Mouse (Mus musculus) erythroid progenitor cell, adult 5-6 weeks (primary cell): Measurements from ENCODE around the gene Znrf1. TPM values are rescaled to one million over a fixed set of nuclear protein-coding genes. Genes with fewer than 3 reads are reported as not detected.
A peak's percentile ranks its signal among the peaks of the same experiment; 100 is the strongest.

Source experiments
- ATAC-seq: replicated peaks from 2 replicates; pipeline ENCODE4 v1.8.0; 2016; ENCODE audit warnings: moderate number of reproducible peaks, mild to moderate bottlenecking, moderate TSS enrichment, inconsistent platforms; ENCODE audit not compliant: poor library complexity, low FRiP score, severe bottlenecking
- total RNA-seq, 2 experiments: library from RNA; stranded (forward) in 1 of 2; stranded (reverse) in 1 of 2; fragments of 150-400 nt in 1 of 2; fragments of 186-747, 209-891 nt in 1 of 2; gene quantifications; 2 replicates each; pipeline versions ENCODE4 v1.2.3 to v1.2.4; 2015 to 2017; ENCODE audit warnings: low replicate concordance in 2 of 2

Znrf1 gene
- total RNA-seq, 2 experiments from 2014 or later, result 4.8 to 19.7 TPM

DNA sequence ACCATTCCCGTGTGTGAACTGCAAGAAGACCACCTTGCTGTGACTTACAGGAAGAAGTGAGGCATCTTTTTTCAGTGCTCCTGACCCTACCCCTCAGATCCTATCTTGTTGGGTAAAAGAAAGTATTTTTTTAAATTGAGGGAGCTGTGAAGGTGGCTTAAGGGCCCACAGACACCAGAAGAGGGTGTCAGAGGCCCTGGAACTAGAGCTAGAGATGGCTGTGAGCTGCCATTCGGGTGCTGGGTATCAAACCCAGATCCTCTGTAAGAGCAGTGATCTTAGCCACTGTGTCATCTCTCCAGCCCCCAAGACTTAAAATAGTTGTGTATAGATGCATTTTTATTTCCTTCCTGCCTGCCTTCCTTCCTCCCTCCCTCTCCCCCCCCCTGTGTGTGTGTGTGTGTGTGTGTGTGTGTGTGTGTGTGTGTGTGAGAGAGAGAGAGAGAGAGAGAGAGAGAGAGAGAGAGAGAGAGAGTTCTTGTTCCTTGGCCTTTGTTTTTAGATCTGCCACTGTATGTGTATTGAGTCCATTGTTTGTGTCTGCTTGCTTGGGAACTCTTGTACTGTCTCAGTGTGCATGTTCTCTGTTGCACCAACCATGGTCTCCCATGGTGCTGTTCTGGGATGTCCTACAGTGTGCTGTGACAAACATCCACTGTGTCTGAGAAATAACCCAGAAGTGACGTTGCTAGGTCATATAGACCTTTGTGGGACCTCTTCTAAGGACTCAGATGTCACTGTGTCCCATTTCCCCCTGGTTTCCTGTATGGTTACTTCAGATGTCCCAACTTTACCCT, 58.3 kb downstream of the Znrf1 start:
- ATAC-seq, result no peak

DNA sequence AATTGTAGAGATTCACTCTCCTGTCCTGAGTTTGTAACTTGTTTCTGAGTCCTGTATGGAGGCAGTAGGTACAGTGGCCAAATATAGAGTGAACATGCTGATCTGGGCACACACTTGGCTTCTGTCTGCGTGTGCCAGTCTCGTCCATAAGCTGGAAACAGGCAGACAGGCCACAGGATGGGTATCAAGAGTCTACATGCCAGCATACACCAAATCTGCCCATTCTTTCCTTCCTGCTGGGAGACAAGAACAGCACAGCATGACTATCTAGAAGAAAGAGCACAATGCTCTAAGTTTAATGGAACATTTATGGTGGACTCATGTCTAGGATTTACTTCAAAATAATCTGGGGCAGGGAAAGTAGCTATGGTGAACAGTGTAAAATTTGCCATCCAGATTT, 59.1 kb downstream of the Znrf1 start:
- no peak for ATAC-seq

GRCm38 (mm10) chr8:111595712-111596484, 60.0 kb downstream of the Znrf1 start:
- ATAC-seq, result peak; percentile 60

GRCm38 (mm10) chr8:111596485-111596821, 60.6 kb downstream of the Znrf1 start:
- ATAC-seq, result no peak

- no peak for ATAC-seq
These were observed 61.4 kb downstream of the Znrf1 start for GRCm38 (mm10) chr8:111597310-111597709.

- ATAC-seq, result no peak
These were observed 64.0 kb downstream of the Znrf1 start for GRCm38 (mm10) chr8:111599707-111600444.

DNA sequence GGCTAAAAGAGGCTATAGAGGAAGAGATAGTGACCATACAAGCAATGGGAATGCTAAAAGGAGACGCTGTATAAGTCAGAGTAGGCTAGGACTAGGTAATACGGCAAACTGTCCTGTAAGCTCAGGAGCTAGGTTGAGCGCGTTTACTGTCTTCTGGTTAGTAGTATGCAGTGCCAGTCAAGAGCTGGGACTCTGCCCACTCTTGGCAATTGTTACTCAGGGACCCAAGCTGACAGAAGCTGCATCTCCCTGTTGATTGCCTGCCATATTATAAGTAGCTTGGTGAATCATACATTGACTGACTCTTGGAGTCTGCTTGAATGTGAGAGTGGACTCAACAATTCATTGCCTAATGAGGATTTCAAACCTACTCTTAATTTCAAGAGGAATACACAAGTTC, 66.2 kb downstream of the Znrf1 start:
- no peak for ATAC-seq

DNA sequence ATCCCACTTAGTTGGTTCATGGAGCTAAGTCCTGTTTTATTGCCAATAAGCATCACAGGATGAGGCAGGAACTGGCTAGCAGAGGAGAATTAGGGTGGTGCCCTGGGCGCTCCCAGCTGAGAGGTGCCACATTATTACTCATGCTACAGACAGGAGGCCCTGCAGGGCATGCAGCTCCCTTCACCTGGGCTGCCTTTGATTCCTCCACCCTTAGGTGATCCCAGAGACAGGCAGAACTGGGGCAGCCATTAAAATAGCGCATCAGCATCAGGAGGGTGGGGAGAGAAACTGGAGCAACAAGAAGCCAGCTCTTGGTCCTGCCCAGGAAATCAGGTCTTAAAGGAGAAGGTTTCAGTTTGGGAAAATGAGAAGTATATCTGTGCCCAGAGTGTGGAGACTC, 69.1 kb downstream of the Znrf1 start:
- no peak for ATAC-seq

DNA sequence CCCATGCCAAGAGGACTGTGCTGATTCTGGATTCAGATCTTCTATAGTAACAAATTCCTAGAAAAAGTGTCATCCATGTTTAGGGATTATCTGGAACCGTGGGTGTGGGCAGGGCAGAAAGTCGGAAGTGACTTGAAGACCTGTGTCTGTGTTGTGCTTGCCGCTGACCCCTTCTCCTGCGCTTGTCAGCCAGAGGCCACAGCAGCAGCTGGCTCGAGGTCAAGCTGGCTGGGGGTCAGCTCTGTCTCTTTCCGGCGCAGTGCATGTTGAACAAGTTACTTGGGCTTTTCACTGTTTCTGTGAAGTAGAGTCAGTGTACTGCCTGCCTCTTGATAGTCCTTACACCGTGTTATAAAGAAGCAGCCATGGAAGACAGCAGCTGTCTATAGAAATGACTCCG, 71.1 kb downstream of the Znrf1 start:
- no peak for ATAC-seq

GRCm38 (mm10) chr8:111607414-111607813, 71.5 kb downstream of the Znrf1 start:
- no peak for ATAC-seq

DNA sequence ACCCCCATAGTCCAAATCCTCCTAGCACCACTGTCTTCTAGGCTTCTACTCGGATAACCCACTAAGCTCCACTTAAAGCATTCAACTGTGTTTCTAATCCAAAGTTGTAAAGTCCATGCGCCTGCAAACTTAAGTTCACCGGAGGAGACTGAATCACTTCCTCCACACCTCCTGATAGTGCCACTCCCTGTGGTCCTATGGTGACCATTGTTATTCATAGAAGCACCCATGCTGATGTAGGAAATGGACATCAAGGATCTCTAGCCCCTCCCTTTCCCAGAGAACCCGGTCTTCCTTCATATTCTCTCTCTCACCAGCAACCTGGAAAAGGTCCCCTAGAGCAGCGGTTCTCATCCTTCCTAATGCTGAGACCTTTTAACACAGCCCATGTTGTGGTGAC, 77.3 kb downstream of the Znrf1 start:
- ATAC-seq, result no peak

DNA sequence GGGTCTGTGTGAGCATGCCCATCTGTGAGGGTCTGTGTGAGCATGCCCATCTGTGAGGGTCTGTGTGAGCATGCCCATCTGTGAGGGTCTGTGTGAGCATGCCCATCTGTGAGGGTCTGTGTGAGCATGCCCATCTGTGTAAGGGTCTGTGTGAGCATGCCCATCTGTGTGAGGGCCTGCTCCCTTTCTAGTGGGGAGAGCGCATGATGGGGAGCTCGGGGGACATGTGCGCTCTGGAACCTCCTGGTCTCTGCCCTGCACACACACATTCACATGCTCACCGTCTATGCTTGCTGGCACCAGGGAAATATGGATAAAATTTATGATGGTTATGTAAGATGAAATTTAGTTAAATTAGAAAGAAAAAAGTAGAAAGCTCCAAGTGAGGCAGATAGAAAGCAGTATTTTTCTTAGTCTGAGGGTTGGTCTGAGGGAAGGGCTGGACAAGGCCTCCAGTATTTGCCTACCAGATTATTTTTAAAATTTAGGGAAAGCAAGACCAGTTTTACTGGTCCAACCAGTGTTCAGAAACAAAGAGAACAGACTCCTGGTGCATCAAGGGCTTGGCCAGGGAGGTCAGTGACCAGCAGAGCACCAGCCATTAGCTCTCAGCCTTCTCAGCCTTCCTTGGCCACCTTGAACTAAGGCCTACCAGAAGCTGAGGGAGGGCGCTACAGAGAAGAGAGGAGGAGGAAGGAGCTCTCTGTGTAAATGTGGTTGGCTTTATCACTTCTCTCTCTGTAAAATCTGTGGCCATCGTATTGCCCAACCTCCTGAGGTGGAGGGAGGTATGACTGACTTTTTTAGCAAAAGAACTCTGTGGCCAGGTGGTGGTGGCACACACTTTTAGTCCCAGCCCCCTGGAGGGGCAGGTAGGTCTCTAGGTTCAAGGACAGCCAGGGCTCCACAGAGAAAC, 79.1 kb downstream of the Znrf1 start:
- no peak for ATAC-seq

- ATAC-seq, result no peak
These were observed 81.9 kb downstream of the Znrf1 start for GRCm38 (mm10) chr8:111617812-111618211.

DNA sequence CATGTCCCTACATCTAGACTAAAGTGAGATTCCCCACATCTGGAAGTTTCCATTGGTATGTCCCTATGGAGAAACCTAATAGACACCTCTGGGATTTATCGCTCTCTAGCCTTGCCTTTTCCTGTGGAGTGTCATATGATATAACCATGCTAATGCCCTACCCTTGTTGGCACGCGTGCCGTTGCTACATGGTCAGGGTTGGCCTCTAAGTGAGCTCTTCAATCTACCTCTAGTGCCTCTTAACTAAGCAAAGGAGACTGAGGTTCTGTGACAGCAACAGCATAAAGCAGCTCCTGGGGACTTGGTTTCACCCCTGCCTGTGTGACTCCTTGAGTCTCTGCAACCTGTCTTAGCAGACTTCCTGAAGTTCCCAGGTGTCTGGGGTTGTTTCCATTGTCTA, 82.4 kb downstream of the Znrf1 start:
- no peak for ATAC-seq

- ATAC-seq, result no peak
These were observed 84.0 kb downstream of the Znrf1 start for GRCm38 (mm10) chr8:111619936-111620335.

DNA sequence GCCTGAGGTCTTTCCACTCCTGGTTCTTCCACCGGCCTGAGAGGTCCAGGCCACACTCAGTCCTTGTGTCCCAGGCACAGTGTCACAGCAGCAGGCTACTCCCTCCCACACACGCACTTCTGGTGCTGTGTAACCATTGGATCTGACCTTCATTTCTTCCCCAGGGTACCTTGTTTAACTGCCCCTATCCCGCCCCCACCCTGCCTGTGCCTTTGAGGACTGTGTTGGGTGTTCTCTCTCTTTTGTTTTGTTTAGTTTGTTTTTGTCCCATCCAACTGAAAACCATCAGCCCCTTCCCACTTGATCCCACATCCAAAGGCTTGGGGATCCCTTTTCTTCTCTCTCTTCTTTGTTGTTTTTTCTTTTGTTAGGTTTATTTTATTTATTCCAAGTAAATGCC, 86.2 kb downstream of the Znrf1 start:
- no peak for ATAC-seq

GRCm38 (mm10) chr8:111622553-111622952, 86.7 kb downstream of the Znrf1 start:
- no peak for ATAC-seq

- no peak for ATAC-seq
These were observed 88.4 kb downstream of the Znrf1 start for GRCm38 (mm10) chr8:111624081-111624852.

DNA sequence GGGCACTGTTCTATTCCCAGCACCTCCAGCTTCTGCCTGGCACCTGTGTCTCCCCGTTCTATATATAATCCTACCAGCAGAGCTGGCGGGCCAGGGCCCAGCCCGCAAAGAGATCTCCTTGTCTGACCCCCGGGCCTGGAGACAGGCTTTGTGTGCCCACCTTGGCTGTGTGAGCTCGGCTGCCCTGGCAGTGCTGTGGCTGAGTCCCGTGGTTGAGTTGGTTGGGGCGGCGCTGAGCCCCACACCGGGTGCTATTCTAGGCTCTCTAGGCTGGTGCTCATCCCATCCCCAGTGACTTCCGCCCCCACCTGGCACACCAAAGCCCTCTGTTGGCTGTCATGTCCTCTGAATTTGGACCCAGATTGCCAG, 88.9 kb downstream of the Znrf1 start:
- ATAC-seq, result no peak
